Mouse (Mus musculus) small intestine, adult 2 months (tissue): ENCODE data around the gene Slc25a53.

Source experiments
- CTCF ChIP-seq: fragments of 200-500 bp; IDR thresholded peaks from 2 replicates; pipeline ENCODE4 v1.5.1; 2012; ENCODE audit warnings: low read depth, mild to moderate bottlenecking, control low read depth, inconsistent platforms, low read length, moderate library complexity, mixed read lengths; ENCODE audit not compliant: insufficient replicate concordance, insufficient read length; ENCODE audit errors: extremely low read depth
- POLR2A ChIP-seq: fragments of 200-500 bp; IDR thresholded peaks from 2 replicates; pipeline ENCODE4 v1.6.1; 2012; ENCODE audit warnings: low read depth, mild to moderate bottlenecking, control low read depth, inconsistent platforms, low read length, moderate library complexity

GRCm38 (mm10) chrX:136978616-136979015, 59.5 kb downstream of the Slc25a53 start:
- TF ChIP-seq CTCF = peak; percentile 24; the same call in 1 of the 2 replicates
- no peak for TF ChIP-seq POLR2A
